Mouse (Mus musculus) layer of hippocampus, adult 18-20 months (tissue): ENCODE measurements around the gene Kif13a. TPM values are rescaled to one million over a fixed set of nuclear protein-coding genes. Genes with fewer than 3 reads are reported as not detected.
A peak's percentile ranks its signal among the peaks of the same experiment; 100 is the strongest.

Source experiments
- DNase-seq, 2 experiments: peaks; one replicate each; pipeline ENCODE4 v3.0.0; 2022; ENCODE audit warnings: low spot score in 2 of 2
- total RNA-seq, 2 experiments: library from RNA; stranded (reverse); gene quantifications; 2 replicates each; pipeline ENCODE4 v1.2.3; 2021

Kif13a gene
- total RNA-seq, 2 experiments from 2014 or later: 23.4 to 23.5 TPM

GRCm38 (mm10) chr13:46786064-46786561 is 143.6 kb downstream of the Kif13a start:
- no peak for DNase-seq

- DNase-seq: no peak
These were observed 149.3 kb downstream of the Kif13a start for GRCm38 (mm10) chr13:46780379-46780778.

GRCm38 (mm10) chr13:46779831-46780230 is 149.8 kb downstream of the Kif13a start:
- peak in 1 of 2 experiments; percentile 21 for DNase-seq

GRCm38 (mm10) chr13:46777461-46777860 is 152.2 kb downstream of the Kif13a start:
- DNase-seq: no peak

GRCm38 (mm10) chr13:46776636-46777305 is 152.9 kb downstream of the Kif13a start:
- DNase-seq: no peak

- DNase-seq: no peak
These were observed 154.7 kb downstream of the Kif13a start for GRCm38 (mm10) chr13:46774998-46775397.

- no peak for DNase-seq
These were observed 157.1 kb downstream of the Kif13a start for GRCm38 (mm10) chr13:46772581-46772980.

GRCm38 (mm10) chr13:46765361-46765760 is 164.3 kb downstream of the Kif13a start:
- no peak for DNase-seq

GRCm38 (mm10) chr13:46763210-46763609 is 166.5 kb downstream of the Kif13a start:
- DNase-seq: no peak

- DNase-seq: no peak
These were observed 168.7 kb downstream of the Kif13a start for GRCm38 (mm10) chr13:46760921-46761320.

- DNase-seq: no peak
These were observed 170.3 kb downstream of the Kif13a start for GRCm38 (mm10) chr13:46759281-46759809.

GRCm38 (mm10) chr13:46758627-46759026 is 171.0 kb downstream of the Kif13a start:
- DNase-seq: no peak

- DNase-seq: no peak
These were observed 171.7 kb downstream of the Kif13a start for GRCm38 (mm10) chr13:46757946-46758345.

GRCm38 (mm10) chr13:46753294-46753693 is 176.4 kb downstream of the Kif13a start:
- no peak for DNase-seq

- no peak for DNase-seq
These were observed 177.0 kb downstream of the Kif13a start for GRCm38 (mm10) chr13:46752566-46753229.

- DNase-seq: no peak
These were observed 181.4 kb downstream of the Kif13a start for GRCm38 (mm10) chr13:46748138-46748873.

- no peak for DNase-seq
These were observed 185.8 kb downstream of the Kif13a start for GRCm38 (mm10) chr13:46743821-46744220.

- no peak for DNase-seq
These were observed 187.3 kb downstream of the Kif13a start for GRCm38 (mm10) chr13:46742367-46742766.

- DNase-seq: no peak
These were observed 190.2 kb downstream of the Kif13a start for GRCm38 (mm10) chr13:46739426-46739825.

- no peak for DNase-seq
These were observed 192.2 kb downstream of the Kif13a start for GRCm38 (mm10) chr13:46737482-46737881.

GRCm38 (mm10) chr13:46736479-46736865 is 193.2 kb downstream of the Kif13a start:
- DNase-seq: no peak
